Mouse (Mus musculus) liver (tissue): ENCODE results near the gene Gm11627.
A peak's percentile ranks its signal among the peaks of the same experiment; 100 is the strongest.

ENCODE experiments used
- DNase-seq: peaks from one replicate; pipeline ENCODE4 v3.0.0-alpha.2; 2020; ENCODE audit warnings: mixed read lengths

The Gm11627 gene

DNA sequence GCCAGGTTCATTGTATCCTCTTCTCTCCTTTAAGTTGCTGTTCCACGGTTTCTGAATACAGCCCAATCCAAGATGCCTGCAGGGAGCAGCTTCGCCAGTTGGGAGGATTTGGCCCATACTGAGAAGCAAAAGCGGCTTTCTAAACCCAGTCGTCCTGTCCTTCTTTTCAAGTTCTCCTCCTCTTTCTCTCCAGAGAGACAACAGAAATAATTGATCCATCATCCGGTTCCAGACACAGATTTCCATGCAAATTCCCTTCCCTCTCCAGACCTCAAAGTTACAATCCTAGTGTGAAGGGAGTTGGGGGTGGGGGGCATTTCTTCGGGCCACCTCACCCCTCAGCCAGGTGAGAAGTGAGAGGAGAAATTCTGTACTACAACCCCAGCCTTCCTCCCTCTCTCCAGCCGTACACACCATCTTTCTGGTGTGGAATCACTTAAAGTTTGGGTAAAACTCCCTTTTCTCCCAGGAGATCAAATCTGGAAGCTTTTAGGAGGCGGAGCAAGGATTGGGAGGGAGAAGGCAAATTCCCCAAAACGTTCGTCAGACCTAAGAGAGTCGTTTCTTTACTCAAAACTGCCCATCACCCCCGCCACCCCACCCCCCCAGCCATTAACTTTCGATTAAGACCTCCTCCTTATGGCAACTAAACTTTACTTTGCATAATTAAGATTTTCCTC is 23.7 kb upstream of the Gm11627 start:
- no peak for DNase-seq

DNA sequence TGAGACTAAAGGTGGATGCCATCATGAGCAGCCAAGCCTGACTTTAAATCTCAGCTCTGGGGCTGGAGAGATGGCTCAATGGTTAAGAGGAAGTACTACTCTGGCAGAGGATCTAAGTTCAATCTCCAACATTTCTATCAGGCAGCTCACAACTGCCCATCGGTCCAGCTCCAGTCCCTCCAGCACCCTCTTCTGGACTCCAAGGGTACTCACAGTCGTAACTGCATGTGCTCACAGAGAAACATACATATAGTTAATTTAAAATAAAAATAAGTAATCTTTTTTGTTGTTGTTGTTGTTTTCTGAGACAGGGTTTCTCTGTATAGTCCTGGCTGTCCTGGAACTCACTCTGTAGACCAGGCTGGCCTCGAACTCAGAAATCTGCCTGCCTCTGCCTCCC is 20.7 kb upstream of the Gm11627 start:
- DNase-seq: no peak

DNA sequence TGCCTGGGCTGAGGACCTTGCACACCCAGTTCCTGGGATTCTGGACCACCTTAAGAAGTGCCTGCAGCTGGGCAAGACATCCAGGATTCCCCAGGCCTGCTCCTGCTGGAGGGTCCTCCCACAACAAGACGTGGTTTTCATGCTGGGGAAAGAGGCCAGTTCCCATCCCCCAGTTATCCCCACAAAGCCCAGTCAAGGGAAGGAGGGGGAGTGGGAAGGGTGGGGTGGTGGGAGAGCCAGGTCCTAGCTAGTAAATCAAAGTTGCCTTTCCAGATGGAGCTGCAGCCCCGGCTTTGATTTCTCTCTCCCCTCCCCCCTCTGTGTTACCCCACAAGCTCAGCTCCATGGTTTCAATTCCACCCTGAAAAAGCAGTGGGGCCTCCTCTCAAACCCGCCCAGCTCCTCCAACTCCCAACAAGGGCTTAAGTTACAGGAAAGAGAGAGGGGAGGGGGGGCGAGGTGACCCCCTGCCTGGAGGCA is 16.1 kb upstream of the Gm11627 start:
- DNase-seq: peak; percentile 44

DNA sequence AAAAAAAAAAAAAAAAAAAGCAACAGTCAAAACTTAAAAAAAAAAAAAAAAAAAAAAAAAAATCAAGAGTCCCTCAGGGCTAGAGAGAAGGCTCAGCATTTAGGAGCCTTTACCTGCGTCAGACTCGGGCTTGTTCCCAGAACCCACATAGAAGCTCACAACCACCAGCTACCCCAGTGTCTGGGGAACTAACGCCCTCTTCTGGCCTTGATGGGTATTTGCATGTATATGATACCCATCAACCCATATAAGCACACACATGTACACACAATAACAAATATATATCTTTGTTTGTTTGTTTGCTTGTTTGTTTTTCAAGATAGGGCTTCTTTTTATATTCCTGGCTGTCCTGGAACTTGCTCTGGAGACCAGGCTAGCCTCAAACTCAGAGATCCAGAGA is 8.3 kb upstream of the Gm11627 start:
- DNase-seq: no peak

DNA sequence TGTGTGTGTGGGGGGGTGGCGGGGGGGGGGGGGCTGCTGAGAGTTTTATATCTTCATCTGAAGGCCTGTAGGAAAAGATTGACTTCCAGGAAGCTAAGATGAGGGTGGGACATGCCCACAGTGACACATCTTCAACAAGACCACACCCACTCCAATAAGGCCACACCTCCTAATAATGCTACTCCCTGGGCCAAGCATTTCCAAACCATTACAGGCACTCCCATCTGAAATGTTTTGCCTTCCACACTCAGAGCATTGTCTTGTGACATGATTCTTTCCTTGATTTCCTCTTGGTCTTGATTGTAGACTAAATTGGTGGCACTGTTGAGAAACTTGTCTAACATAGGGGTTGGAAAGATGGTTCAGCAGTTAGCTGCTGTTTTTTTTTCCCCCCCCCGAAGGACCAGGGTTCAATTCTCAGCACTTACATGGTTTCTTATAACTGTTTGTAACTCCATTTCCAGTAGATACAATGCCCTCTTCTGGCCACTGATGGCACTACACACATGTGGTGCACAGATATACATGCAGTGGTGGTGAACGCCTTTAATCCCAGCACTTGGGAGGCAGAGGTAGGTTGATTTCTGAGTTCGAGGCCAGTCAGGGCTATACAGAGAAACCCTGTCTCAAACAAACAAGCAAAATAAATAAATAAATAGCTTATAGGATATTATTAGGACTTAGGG is 7.3 kb upstream of the Gm11627 start:
- no peak for DNase-seq

DNA sequence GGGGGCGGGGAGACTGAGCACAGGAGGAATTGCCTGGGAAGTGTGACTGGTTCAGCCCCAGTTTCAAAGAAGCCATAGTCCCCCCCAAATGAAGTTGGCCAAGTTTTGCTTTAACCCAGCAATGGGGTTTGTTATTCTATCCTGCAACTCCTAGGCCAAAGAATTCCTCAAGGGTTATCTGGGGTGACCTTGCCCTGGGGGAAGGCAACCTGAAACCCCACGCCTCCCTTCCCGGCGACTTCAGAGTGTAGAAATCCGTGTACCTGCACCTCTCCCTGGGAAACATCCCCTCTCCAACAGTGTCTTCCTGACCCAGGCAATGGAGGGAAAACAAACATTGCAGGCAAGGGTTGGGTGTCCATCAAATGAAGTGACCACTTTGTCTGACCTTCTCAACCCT is 3.5 kb upstream of the Gm11627 start:
- no peak for DNase-seq

DNA sequence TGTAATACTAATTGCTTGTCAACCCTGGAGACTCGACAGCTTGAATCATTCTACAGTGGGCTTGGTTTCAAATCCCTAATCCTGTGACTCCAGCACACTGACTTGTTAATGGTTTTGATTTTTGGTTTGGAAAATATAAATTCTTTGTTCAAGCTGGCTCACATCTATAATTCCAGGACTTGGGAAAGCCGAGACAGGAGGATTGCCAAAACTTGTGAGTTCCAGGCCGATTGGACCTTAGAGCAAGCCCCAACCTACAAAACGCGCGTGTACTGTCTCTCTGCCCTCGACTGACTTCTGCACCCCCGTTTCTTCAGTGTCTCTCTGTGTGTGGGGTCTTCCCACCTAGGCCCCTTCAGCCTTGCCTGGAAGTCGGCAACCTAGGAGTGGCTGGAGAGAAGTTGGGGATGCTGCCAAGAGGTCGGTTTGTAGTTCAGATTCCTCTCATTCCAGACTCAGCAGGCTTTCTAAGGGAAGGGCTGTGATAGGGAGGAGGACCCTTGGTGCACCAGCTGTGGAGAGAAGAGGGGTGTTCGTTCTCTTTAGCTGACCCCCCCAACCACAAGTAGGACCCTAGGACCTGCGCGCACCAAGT is 2.9 kb upstream of the Gm11627 start:
- DNase-seq: no peak

DNA sequence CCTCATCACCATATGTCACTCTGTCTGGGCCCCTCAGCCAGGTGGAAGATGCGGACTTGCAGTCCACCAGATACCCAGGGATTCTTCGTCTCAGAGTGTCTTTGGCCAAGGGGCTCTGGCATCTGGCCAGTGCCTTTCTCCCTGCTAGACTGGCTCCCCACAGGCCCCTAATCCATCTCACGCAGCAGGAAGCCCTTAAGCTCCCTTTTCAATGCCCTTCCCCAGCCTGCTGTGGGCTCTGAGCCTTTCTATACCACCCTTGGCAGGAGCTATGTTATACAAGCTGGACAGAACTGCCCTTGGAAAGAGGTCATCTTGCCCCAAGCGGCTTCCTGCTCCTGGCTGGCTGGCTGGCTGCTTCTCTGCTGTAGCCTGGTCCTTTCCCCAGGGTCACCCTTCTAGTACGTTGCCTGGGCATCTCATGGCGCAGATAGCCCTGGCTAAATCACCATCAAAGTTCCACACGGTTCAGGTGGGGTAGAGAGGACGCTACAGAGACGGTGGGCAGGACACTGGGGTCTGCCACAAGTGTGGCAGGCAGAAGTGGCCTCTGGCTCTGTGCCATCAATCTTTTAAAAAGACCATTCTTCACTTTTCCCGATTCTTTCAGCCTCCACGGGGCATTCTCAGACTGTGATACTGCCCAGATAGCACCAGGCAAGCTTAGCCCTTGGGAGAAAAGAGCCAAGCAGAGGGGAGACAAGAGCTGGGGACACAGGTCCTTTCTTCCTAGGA is 2.2 kb upstream of the Gm11627 start:
- DNase-seq: no peak

DNA sequence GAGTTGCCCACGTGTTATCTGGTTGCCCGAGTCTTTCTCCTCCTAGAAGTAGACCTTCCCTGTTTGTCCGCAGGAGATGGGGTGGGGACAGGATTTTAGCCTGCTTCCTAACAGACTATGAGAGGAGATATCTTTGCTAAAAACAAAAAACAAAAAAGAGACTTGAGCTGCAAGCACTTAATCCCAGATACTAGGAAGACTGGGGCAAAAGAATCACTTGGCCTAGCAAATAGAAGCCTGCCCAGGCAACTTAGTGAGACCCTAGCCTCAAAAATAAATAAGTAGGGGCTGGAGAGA is 721 bp upstream of the Gm11627 start:
- no peak for DNase-seq

DNA sequence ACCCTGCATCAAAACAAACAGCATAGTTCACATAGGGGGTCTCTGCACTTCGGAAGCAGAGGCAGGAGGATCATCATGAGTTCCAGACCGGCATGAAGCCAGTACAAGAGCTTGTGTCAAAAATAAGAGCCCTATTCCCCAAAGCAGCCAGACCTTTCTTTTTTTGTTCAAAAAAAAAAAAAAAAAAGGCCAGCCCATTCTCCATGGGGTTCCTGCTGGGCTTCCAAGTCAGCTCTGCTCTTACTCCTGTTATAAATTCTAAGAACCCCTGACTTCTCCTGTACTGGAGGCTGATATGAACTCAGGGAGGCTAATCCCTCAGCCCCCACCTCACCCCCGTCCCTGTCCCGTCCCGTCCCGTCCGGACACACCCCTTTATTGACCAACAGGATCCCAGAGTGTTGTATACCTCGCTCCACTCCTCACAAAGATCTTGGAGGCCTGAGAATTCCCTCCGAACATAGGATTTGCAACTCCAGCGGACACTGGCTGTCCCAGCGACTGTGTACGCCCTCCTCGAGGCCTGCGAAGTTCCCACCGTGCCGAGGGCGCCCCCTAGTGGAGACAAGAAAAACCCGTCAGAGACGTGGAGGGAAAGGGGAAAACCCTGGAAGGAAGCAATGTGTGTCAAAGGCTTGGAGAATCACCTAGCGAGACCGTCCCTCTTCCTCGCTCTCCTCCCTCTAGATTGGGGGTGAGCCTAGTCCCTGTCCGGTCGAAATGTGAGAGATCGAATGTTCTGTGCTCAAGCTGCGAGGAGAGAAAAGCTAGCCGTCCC is 731 bp downstream of the Gm11627 start:
- DNase-seq: peak; percentile 88

DNA sequence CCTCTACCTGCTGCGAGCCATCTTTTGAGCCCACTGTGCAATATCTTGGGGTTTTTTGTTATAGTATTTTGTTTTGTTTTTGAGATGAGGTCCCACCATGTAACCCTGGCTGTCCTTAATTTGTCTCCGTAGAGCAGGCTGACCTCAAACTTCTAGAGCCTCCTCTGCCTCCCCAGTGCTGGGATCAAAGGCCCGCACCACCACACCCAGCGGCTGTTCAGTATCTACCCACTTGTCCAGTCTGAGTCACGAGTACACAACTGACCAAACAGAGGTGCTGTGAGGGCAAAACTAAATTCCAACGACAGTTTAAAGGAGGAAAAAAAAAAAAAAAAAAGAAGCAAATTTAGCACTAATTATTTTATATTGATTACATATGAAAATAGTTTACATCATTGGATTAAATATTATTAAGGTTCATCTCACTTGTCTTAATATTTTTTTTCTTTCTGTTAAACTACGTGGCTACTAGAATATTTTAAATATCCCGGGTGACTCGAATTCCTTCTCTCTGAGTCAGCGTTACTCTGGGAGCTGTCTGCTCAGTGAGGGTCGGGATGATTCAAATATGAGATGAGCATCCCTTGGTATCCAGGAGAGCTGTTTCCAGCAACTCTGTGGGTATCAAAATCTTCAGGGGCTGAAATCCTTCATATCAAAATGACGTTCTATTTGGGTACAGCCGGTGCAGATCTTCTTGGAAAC is 3.1 kb downstream of the Gm11627 start:
- no peak for DNase-seq

DNA sequence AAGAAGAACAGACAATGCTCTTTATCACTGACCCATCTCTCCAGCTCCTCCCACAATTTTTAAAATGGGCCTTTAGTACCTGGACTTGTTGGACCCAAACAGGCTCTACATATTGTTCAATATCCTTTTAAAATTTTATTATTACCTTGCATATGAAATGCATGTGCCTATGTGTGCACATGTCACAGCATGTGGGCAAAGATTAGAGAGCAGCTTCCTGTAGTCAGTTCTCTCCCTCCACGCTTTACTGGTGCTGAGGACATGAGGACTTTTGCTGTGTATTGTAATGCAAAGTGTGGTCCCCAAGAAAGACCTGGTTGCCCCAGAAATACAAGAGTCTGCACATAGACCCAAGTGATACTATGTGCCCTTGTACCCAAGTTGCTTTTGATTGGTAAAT is 4.2 kb downstream of the Gm11627 start:
- no peak for DNase-seq

DNA sequence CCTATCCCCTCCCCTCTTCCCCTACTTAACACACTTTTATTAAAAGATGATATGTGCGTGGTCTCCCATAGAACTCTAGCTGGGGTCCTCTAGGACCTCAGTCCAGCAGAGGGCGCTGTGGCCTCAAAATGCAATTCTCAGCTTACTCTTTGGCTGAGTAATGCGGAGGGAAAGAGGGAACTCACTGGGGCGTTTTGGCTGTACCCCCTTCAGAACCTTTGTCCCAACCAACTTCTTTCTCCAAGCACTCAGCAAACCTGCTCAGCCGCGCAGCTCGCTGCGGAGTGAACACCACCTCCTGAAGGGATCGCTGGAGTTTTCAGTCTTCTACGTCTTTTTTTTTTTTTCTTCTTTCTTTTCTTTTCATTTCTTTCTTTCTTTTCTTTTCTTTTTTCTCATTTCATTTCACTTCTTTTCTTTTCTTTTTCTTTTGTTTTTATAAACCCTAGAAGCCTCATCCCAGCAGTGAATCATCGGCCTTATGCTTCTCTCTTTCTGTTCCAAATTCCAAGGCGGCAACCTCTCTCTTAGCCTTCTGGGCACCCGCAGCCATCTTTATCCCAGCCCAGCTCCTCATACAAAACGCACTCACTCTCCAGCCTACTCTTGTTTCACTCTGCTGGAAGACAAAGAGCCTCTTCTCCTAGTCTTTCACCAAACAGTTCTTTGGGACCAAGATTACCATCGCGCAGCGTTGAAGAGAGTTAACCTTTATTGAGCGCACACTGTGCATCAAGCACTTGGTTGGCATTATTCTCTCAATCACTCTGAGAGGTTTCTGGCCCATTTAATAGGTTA is 6.2 kb downstream of the Gm11627 start:
- peak; percentile 90 for DNase-seq

DNA sequence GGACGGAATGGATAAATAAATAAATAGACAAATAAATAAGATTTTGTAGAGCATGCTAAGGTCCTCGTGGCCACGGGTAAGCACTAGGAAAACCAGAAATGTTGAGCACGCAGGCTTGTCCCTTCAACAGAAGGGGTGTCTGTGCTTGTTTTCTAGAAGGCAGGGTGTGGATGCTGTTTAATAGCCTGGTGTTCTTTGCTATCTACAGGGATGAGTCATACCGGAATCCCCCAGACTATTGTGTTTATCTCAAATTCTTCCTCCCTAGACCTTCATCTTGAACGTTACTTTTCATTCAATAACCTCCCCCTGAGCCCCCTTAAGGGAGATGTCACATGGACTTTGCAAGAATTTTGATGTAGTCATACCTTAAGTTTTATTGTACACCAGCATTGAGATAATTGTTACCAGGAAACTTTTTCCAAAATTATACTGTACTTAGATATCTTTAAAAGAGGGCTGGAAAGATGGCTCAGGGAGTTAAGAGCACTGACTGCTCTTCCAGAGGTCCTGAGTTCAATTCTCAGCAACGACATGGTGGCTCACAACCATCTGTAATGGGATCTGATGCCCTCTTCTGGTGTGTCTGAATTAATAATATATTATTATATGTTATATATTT is 10.4 kb downstream of the Gm11627 start:
- no peak for DNase-seq

DNA sequence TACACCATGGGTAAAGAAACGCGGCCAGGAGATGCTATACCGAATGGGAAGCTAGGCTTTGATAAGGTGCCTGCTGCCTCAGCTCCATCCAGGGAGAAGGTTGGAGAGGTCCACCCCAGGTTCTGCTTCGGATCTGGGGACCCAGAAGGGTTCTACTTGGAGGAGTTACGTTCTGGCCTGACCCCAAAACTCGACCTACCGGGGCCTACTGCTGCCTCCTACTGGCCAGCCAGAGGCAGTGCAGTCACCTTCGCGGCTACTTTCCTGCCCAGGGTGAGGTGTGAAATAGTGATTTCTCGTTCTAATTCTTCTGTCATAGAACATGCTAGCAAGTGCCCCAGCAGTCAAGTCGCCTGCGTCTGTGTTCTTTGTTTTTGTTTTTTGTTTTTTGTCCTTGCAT is 11.1 kb downstream of the Gm11627 start:
- DNase-seq: no peak

DNA sequence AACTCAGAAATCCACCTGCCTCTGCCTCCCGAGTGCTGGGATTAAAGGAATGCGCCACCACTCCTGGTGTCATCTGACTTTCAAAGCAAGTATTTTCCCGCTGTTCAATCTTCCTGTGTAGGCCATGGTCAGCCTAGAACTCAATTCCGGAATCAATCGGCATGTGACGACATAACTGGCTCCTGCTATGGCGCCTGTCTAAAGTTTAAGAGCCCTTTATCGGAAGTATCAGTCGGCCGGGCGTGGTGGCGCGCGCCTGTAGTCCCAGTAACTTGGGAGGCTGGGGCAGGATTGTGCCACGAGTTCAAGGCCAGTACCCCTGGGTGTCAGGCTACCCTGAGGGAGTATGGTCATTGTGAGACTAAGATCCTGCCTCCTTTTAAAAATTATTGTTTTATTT is 11.5 kb downstream of the Gm11627 start:
- no peak for DNase-seq

DNA sequence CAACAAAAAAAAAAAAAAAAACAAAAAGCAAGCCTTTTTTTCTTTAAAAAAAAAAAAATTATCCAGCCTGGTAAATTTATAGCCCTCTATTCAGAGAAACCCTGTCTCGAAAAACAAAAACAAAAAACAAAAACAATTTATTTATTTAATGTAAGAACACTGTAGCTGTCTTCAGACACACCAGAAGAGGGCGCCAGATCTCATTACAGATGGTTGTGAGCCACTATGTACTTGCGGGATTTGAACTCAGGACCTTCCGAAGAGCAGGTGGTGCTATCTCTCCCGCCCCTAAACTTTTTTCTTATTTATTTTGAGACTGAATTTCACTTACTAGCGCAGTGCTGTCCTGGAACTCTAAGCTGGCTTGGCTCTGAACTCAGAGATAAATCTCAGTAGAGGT is 12.1 kb downstream of the Gm11627 start:
- DNase-seq: no peak

DNA sequence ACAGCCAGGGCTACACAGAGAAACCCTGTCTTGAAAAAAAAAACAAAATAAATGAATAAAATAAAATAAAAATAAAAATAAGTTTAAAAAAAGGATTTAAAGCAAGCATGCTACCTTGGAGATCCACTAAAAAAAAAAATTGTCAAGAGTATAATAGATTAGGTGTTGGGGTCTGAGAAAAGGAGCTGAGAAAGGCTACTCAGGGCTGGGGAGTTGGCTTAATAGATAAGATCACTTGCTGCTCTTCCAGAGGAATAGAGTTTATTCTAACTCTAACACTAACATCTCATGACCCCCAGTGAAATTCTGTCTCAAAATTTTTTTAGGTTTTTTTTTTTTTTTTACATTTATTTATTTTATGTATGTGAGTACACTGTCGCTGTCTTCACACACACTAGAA is 13.0 kb downstream of the Gm11627 start:
- no peak for DNase-seq

DNA sequence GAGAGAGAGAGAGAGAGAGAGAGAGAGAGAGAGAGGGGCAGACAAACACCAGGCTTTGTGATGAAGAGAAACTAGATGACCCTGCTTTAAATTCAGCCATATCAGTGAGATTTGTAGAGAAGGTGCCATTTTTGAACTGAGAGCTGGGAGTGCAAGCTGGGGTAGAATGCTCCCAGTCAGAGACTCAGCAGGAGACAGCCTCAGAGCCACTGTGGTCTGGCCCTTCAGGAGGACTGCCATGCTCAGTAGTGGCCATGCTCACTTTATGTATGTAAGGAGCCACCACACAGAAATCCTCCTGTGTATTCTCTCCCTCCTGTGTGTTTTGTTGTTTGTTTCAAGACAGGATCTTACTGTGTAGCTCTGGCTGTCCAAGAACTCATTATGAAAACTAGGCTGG is 13.5 kb downstream of the Gm11627 start:
- no peak for DNase-seq

DNA sequence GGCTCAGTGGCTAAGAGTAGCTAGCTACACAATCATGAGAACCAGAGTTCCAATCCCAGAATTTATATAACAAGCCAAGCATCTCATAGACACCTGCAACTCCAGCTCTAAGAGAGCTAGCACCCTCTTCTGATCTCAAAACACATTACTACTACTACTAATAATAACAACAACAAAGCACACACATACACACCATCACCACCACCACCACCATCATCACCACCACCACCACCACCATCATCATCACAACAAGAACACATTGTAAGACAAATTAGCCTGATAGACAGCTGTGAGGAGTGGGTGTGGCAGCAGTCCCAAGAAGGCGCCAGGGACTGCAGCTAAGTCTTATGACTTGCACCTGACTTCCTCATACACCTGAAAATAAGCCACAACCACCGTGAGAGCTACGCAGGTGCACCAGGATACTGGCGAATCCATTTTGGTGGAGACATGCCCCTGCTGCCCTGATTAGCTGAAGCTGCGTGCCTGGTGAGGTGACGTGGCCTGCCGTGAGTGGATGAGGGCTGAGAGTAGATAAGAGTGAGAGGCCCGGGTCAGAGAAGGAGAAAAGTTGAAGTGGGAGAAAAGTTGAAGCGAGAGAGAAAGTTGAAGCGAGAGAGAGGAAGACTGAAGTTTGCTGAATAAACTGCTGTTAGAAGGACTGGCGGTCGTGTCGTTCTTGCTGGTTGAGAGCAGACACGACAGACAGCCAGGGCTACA is 14.1 kb downstream of the Gm11627 start:
- peak; percentile 32 for DNase-seq
